Mouse (Mus musculus): ENCODE measurements around the gene Fgf3.

GRCm38 (mm10) chr7:144791426-144791825, 46.5 kb upstream of the Fgf3 start:
- TF ChIP-seq CTCF (IDR thresholded peaks at IDR 0.05; ENCODE audit: extremely low read depth, insufficient read depth, low read length) (no peak), POLR2A (IDR thresholded peaks at IDR 0.05; ENCODE audit: extremely low read depth, insufficient read depth, low read length) (no peak)
